Mouse (Mus musculus) cerebral cortex, adult 2 months (tissue): ENCODE measurements around the gene Dyrk3.

Experiments
- WGBS: fragments of 180-500 bp; shearing (Covaris S2); methylation state at CpG from one replicate; pipeline ENCODE4 v1.1.7; 2018; 5-methylcytosine and 5-hydroxymethylcytosine counted together

The Dyrk3 gene

DNA sequence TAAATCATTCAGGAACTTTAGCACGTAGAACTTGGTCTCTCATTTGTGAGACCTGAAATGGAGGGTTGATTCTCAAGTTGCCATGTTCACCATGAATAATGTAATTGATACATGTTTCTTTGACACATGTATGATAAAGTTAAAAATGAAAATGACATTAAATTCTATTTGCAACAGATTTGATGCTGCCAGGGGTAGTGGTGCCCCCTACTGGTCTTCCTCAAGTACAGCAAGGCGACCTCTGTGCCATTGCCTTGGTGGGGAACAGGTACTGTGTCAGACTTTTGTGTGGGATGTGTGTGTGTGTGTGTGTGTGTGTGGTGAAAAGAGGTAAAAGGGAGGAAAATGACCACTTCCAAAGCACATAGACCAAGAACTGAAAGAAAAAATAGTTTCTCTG lies 17.3 kb upstream of the Dyrk3 start:
- 54% methylated on average over 2 of the region's 2 CpGs for WGBS

DNA sequence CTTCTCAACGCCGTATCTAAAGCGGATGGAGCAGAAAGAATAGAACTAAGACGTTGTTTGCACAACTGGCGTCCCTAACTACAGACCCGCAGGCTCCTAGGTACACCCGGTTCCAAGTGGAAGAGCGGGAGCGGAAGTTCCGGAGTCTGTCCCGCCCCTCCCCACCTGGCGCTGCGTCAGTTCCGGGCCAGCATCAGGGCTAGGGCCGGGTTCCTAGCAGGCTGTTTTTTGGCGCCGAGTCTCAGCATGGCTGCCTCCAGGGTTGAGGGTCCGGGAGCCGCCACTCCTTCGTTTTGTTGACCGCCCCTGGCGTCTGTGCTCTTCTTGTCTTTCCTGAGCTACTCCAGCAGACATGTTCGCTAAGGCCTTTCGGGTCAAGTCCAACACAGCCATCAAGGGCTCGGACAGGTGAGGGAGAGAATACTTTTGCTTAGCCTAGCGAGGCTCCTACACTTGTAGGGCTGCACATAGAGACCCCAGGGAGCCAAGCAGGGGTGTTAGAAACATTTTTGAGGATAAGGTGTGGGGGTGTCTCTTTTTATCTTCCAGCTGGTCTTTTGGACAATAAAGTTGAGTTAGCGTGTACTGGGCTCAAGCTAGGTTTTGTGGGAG lies 15.0 kb upstream of the Dyrk3 start, which contains the start of gene Eif2d:
TSS of gene Eif2d (plus strand) at position 164 of the 612 bp plus-strand sequence.
- under 1% methylated on average over 27 of the region's 27 CpGs for WGBS

DNA sequence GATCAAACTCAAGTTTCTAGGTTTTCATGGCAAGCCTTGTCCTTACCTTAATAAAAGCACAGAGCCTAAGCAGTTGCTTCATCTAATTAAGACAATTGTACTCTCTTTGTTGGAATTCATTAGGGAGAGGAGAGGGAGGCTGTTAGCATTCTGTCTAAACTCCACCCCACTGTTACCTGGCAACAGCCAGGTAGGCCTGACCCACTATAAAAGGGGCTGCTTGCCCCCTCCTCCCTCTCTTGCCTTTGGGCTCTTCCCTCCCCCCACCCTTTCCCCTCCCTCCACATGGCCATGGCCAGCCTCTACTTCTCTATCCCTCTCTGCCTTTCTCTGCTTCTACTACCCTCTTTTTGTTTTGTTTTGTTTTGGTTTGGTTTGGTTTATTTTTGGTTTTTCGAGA lies 11.4 kb upstream of the Dyrk3 start:
- WGBS = 84% methylated on average over 1 of the region's 1 CpGs

DNA sequence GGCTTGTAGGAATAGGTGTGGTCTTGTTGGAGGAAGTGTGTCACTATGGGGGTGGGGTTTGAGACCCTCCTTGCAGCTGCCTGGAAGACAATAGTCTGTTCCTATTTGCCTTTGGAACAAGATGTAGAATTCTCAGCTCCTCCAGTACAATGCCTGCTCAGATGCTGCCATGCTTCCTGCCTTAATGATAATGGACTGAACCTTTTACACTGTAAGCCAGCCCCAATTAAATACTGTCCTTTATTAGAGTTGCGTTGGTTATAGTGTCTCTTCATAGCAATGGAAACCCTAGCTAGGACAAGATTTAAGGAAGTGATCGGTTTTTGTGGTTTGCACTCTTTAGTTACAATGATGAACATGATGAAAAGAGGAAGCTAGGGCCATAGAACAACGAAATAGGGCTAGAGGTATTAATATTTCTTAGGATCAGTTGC lies 8.1 kb upstream of the Dyrk3 start:
- 79% methylated on average over 3 of the region's 3 CpGs for WGBS

DNA sequence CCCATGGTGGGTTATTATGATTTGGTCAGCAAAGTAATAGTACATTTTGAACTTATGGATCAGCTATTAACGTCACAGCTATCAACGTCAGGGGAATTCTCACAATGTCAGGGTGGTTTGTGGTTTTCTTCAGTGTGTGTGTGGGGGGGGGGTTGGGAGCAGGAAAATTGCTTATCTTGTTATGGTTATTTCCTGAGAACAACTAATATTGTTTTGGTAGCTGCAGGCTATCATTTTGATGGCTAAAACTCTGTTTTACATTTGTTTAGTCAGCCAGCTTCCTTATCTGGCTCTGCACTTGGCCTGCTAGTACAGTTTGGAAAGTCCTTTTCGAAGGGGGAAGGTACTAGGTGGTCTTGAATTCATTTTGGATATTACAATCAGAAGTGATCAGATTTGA lies 7.1 kb upstream of the Dyrk3 start:
- WGBS = 95% methylated on average over 3 of the region's 3 CpGs

DNA sequence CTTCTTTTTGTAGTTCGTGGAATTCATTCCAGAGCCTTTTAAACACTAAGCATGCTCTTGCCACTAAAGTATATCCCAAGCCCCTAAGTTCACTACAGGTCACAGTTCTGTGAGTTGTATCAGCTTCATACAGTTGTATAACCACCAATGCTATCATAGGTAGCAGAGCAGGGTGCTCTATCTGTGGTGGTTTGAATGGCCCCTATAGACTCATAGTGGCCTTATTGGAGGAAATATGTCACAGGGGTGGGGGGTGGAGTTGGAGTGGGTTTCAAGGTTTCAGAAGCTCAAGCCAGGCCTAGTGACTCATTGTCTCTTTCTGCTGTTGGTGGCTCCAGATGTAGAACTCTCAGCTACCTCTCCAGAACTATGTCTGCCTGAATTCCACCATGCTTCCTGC lies 4.3 kb upstream of the Dyrk3 start:
- WGBS = 96% methylated on average over 1 of the region's 1 CpGs

DNA sequence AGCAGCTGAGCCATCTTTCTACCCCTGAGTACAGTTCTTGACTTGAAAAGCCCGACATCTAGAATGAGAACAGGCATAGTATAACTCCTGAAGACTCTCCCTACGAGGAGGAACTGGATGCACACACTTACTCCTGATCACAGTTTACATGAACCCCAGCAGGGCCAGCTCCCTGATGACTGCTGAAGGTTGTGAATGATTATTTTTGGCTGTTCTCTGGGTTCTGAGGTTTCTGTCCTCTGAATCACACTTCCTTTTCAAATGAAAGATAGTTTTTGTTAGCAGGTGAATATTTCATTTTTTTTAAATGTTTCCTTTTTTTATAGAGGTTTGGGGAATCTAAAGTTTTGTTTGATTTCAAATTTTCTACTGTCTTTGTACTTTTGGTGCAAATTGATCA lies 3.3 kb upstream of the Dyrk3 start:
- 72% methylated on average over 2 of the region's 2 CpGs for WGBS

DNA sequence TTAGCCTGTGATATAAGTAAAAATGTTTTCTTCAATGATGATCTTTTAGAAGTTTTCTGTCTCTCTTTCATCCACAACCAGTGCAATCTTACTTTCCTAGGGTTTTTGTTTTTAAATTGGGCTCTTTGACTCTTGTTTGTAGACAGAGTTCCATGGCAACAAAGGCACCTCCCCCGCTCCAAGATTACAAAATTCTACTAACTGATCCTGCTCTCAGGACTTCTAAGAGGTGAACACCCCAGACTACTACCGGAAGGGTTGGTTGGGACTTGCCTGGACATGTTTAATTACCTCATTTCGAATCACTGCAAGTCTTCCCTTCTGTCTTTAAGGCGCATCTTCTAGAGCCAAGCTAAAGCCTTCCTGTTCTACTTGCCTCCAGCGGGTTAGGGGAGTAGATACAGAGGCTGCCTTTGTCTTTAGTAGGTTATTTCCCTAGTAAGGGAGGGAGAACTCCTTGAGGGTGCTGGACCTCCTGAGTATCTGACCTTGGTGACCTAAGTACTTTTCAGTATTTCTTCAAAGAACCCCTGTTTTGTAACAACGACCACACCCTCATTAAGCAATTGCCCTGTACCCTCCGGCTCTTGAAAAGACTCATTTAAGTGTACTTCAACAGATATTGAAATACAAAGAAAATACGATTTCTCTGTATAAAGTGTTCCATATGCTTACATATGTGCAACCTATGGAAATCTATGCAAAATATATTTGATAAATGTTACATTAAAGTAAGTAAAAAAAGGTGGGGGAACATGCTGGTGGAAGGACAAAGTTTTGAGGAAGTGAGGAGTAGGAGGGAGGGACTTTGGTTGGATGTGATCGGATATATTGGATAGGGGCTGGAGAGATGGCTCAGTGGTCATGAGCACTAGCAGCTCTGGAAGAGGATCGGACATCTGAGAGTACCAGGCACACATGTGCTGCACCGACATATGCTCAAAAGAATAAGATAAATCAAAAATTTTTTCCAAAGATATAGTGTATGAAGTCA lies 1.3 kb upstream of the Dyrk3 start:
- WGBS = 69% methylated on average over 11 of the region's 11 CpGs

DNA sequence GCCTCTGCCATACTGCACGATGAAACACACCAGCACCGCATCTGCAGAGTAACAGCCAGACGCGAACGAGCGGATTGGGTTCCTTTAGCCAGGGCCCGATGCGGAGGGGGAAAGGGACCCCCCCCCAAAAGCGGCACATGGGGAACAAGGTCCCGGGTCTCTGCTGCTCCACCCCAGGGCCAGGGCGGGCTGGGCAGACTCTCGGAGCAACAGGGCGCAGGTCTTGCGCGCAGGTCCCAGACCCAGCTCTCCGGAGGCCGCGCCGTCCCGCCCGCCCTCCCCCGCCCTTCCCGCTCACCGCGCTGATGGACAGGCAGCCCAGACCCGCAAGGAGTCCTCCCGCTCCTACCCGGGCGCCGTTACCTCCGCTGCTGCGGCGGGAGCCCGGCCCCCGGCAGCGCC lies 422 bp downstream of the Dyrk3 start:
- WGBS = 2% methylated on average over 30 of the region's 36 CpGs

DNA sequence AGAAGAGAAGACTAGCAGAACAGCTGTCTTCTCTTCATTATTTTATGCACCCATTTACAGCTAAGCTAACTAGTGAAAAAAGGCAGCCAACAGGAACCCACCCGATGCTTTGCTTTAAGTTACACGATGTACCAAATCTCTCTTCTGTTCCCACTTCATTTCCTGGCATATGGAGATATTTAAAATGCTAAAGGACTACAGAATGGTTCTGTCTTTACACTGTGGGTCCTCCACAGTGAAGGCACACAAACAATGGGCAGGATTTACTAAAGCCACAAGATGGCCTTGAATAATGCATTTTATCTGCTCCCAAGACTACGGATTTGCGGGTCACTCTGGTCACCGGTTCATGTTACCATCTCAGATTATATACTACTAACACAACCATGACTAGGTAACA lies 1.0 kb downstream of the Dyrk3 start:
- WGBS = 21% methylated on average over 5 of the region's 5 CpGs

DNA sequence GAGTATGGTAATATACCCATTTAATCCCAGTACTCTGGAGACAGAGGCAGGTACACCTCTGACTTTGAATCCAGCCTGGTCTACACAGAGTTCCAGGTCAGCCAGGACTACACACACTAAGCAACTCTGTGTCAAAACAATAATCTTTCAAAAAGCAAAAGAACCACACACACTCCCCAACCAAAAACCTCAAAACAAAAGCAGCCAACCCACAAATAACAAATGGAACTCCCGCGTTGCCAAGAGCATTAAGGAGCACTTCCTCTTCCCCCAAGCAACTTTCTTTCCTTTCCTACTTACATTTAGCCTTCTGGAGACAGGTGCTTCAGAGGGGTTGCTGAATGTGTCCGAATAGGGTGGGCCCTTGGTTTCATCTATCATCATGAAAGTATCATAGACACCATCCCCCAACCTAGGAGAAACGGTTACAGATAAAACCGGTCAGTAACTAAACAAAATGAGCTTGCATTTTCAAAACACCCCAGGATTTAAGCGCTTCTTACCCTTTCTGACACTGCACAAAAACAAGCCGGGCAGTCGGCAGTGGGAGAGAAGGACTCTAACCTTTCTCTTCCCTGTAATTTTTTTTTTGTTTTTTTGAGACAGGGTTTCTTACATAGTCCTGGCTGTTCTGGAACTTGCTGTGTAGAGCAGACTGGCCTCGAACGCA lies 2.0 kb downstream of the Dyrk3 start:
- WGBS = 69% methylated on average over 10 of the region's 10 CpGs

DNA sequence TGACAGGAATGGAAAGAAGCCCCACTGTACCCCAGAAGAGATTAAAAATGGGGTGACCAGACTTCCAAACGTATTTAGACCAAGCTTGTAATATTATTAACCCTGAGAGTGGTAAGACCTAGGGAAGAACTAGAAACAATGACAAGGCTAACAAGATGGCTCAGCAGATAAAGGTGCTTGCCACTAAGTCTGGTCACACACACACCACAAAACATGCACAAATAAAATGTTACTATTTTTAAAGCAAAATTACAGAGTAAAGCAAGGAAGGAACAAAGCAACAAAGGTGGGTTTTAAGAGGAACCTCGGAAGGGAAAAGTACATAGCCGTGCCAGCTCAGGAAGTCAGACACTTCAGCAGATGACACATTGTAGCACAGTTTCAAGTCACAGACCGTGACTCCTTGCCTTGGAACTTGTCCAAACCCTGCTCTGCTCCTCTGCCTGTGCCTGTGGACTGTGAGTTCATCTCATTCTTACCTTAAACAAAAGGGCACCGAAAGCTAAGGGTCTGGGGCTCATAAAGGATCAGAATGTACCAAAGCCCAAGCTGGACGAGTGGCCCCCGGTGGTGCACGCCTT lies 3.1 kb downstream of the Dyrk3 start:
- WGBS = 34% methylated on average over 8 of the region's 8 CpGs

DNA sequence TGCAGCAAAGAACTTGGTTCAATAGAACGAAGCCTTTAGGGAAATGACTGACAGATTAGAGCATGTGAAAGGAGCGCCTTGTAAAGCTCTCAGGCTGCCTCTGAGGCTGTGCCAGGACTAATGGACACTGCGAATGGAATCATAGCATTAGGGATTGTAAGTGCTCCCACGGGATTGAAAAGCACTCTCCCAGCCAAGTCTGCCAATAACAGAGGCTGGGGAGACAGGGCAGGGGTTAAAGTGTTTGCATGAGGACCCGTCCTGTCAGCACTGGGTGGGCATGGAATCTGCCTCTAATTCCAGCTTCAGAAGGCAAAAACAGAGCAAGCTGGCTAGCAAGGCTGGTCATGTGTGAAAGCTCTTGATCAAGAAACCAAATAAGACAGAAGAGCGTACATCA lies 3.9 kb downstream of the Dyrk3 start:
- WGBS = 47% methylated on average over 6 of the region's 6 CpGs

DNA sequence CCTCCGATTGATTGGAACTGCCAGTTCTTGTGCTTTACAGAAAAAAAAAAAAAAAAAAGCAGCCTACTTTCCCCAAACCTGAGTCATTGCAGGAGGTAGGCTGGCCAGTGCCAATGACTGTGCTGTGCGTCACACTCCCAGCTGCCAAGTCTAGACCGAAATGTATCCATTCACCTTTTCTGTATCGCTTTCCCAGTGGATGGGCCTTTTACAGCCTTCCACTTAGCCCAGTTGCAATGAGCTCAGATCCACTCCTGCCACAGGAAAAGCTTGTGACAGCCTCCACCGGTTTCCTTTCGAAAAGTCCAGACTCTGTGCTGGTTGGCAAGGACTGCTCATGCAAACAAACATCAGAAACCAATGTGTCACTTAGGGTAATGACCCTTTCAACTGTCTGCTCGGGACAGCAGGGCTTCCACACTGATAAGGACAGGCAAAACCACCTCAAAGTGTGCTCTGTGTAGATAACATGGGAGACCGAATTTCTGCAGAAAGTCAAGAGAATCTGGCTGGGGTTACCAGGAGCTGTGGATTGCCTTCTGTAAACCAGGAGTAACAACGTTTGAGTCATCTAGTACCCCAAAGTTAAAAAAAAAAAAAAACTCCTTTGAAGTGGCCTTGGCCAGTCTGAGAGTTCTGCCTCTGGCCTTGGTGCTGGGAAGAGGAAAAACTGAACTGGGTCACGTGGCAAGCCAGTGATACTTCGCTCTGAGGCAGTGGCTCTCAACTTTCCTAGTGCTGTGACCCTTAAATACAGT lies 12.0 kb downstream of the Dyrk3 start:
- 46% methylated on average over 11 of the region's 11 CpGs for WGBS

DNA sequence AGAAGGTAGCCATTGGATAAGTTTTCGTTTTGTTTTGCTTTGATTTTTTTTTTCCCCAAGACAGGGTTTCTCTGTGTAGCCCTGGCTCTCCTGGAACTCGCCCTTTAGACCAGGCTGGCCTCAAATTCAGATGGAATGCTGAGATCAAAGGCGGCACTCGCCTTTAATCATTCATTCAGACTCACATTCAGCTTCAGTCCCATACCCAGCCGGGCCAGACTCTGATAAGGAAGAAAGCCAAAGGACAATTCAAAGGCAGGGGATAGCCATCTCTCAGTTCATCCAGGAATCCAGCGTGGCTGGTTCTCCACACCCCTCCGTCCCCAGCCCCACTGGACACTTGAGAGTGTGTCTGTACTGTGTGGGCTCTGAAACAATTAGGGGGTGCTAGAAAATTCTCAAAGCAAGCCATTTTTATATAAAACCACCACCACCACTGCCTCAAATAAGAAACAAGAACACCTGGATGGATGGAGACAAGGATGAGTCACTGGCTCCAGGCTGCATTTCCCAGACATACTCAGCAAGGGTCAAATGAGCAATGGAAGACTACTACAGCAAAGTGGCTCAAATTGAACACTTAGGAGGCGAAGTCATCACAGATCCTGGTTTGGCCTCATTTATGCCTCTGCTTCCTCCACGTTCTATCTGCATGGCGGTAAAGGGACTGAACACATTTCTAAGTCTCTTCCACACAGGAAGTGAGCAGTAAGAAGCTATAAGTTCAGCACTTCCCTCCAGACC lies 14.4 kb downstream of the Dyrk3 start:
- WGBS = 84% methylated on average over 10 of the region's 10 CpGs

DNA sequence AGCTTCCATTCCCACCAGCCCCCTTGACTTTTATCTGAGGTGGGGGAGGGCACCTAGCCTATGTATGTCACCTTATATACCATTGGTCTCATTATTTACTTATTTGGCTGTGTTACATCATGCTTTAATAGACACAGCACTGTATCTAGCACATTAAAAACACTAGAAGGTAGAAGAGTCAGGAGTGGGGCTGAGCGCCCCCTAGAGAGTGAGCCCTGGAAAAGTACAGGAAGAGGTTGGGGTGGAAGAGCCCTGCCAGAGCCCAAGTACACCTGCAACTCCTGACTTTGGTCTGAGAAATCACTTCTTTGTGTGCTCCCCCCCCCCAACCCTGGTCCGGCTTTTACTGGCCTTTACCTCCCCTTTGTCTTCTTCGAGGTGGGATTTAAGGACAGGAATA lies 16.2 kb downstream of the Dyrk3 start:
- WGBS = 52% methylated on average over 3 of the region's 3 CpGs

DNA sequence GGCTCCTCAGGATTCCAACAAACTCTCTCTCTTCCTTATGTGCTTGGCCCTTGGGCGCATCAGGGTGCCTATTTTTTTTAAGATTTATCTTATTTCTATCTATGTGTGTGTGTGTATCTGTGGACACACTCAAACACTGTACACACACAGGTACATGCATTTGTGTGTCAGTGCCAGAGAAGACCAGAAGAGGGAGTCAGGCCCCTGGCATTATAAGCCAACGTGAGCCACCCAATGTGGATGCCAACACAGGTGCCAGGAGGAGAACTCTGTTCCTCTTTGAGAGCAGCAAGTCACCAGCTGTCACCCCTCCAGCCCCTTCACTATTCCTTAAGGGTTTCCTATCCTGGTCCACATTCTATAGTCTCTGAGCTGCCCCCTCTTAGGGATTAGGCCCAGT lies 19.1 kb downstream of the Dyrk3 start:
- 55% methylated on average over 2 of the region's 2 CpGs for WGBS

DNA sequence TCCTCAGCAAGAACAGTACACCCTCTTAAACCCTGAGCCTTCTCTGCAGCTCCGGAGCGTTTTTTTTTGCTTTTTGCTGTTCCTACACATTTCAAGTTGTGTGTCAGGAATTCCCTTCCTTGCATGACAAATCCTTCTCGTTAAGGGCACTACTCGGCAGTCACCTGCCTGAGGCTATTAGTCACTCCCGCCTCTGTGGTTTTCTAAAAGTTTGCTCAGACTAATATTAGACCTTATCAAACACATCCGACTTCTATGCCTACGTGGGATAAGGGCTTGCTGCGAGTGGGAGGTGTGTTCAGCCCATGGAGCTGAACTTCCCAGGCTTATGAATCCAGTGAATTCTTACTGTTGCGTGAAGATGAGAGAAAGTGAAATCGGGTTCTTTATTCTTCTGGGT lies 19.6 kb downstream of the Dyrk3 start:
- WGBS = 40% methylated on average over 10 of the region's 10 CpGs

DNA sequence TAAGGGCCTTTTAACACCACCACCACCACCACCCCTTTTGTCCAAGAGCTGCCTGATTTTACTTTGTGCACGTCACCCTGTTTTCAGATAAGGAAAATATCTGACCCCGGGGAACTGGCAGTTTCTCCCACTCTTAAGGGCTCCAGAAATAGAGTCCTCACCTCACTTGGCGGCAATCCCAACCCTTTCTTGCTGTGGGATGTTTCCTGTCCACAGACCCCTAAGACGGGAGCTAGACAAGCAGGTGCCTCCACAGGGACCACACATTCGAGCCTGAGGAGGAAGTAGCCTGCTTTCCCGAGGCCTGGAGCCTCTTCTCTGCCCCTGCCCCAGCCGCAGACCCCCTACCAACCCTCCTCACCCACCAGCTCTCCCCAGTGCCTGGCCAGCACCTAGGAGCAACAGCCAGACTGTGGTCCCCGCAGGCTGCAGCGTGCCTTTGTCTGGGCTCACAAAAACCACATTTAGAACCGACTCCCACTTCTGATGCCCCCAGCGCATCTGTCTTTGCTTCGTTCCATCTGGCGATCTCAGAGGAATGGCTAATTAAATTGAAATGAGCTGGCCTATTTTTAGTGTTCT lies 21.6 kb downstream of the Dyrk3 start:
- 24% methylated on average over 13 of the region's 13 CpGs for WGBS

DNA sequence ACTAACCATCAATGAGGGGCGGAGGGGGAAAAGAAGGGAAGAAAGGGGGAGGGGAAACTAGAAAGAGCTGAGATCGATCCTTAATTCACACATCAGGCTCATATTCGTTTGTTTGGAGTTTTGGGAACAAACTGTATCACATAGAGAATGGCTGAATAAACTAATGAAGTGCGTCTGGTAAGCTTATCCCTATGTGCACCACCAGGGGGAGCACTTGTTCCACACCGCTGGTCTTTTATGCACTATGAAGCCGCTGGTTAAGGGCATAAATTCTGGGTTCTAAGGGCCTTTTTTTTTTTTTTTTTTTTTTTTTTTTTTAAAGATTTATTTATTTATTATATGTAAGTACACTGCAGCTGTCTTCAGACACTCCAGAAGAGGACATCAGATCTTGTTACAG lies 22.2 kb downstream of the Dyrk3 start:
- WGBS = 11% methylated on average over 6 of the region's 6 CpGs
